Mouse (Mus musculus) spleen, adult 2 months (tissue): ENCODE results near the gene Xrra1. TPM values are rescaled to one million over a fixed set of nuclear protein-coding genes. Genes with fewer than 3 reads are reported as not detected.

ENCODE experiments used
- DNase-seq, 2 experiments: peaks; one replicate each; pipeline versions ENCODE4 v3.0.0 to v3.0.0-alpha.2; 2012 to 2021; ENCODE audit warnings: low spot score in 2 of 2, low read depth in 1 of 2
- H3K27ac ChIP-seq: fragments of 200-500 bp; 2 replicates; pipeline ENCODE4 v1.5.1; 2012; ENCODE audit warnings: low read length, inconsistent platforms; ENCODE audit not compliant: insufficient read depth
- H3K27me3 ChIP-seq: fragments of 200-500 bp; 2 replicates; pipeline ENCODE4 v1.6.1; 2012; ENCODE audit warnings: mild to moderate bottlenecking, moderate library complexity, low read length, inconsistent platforms; ENCODE audit not compliant: control insufficient read depth, insufficient read depth
- H3K36me3 ChIP-seq: fragments of 200-500 bp; 2 replicates; pipeline ENCODE4 v1.6.1; 2012; ENCODE audit warnings: mild to moderate bottlenecking, low read length, inconsistent platforms; ENCODE audit not compliant: control insufficient read depth, insufficient read depth
- H3K4me1 ChIP-seq: fragments of 200-500 bp; 2 replicates; pipeline ENCODE4 v1.6.1; 2011; ENCODE audit warnings: inconsistent platforms; ENCODE audit not compliant: control insufficient read depth, insufficient read depth, insufficient read length
- H3K4me3 ChIP-seq: fragments of 200-500 bp; 2 replicates; pipeline ENCODE4 v1.5.1; 2011; ENCODE audit warnings: mild to moderate bottlenecking, inconsistent platforms; ENCODE audit not compliant: insufficient read depth, insufficient read length; ENCODE audit errors: extremely low read depth
- CTCF ChIP-seq: fragments of 200-500 bp; IDR thresholded peaks from 2 replicates; pipeline ENCODE4 v1.5.1; 2011; ENCODE audit warnings: mild to moderate bottlenecking, inconsistent platforms; ENCODE audit not compliant: insufficient read depth, insufficient read length, insufficient replicate concordance; ENCODE audit errors: extremely low read depth
- POLR2A ChIP-seq: fragments of 200-500 bp; IDR thresholded peaks from 2 replicates; pipeline ENCODE4 v1.6.1; 2011; ENCODE audit warnings: low read depth, low read length, inconsistent platforms
- WGBS: fragments of 180-500 bp; shearing (Covaris S2); methylation state at CpG from one replicate; pipeline ENCODE4 v1.1.7; 2018; 5-methylcytosine and 5-hydroxymethylcytosine counted together
- polyA plus RNA-seq: library from polyadenylated mRNA; depleted of rRNA; stranded (reverse); fragments of >200 nt; gene quantifications from 2 replicates; pipeline ENCODE4 v1.2.3, GENCODE M21; 2012

Xrra1 gene
- polyA plus RNA-seq, 1 experiment = 0.12 TPM

- no peaks in the 10 kb centered on the region for H3K27me3 ChIP-seq
- no peak for DNase-seq
- 74% methylated on average over 2 of the region's 2 CpGs for WGBS
These were observed 28.4 kb downstream of the Xrra1 start for GRCm38 (mm10) chr7:99887230-99887735.

GRCm38 (mm10) chr7:99887743-99888142 is 28.8 kb downstream of the Xrra1 start:
- H3K4me1 ChIP-seq = peaks cover 2% of the 10 kb centered on the region; the same call in 1 of the 2 replicates

More at GRCm38 (mm10) chr7:99887230-99887735, 28.4 kb downstream of the Xrra1 start:
- no peaks in the 10 kb centered on the region for H3K36me3 ChIP-seq
- TF ChIP-seq POLR2A (no peak), CTCF (no peak)
- no peak overlapping the region for H3K4me3 ChIP-seq
- H3K4me1 ChIP-seq = peaks cover 2% of the 10 kb centered on the region; the same call in 1 of the 2 replicates
- H3K27ac ChIP-seq = no peak overlapping the region

GRCm38 (mm10) chr7:99889175-99889880 is 30.4 kb downstream of the Xrra1 start:
- H3K4me1 ChIP-seq = peaks cover 2% of the 10 kb centered on the region; the same call in 1 of the 2 replicates
- peak; percentile 18 to 26 for DNase-seq
- WGBS = 13% methylated on average over 10 of the region's 10 CpGs
- no peak overlapping the region for H3K27ac ChIP-seq
- TF ChIP-seq POLR2A (no peak), CTCF (peak; percentile 31; the same call in 1 of the 2 replicates)
- H3K27me3 ChIP-seq = no peaks in the 10 kb centered on the region
- H3K4me3 ChIP-seq = no peak overlapping the region
- H3K36me3 ChIP-seq = no peaks in the 10 kb centered on the region

More at GRCm38 (mm10) chr7:99887743-99888142, 28.8 kb downstream of the Xrra1 start:
- Histone ChIP-seq H3K36me3 (no peaks in the 10 kb centered on the region), H3K4me3 (no peak overlapping the region), H3K27me3 (no peaks in the 10 kb centered on the region), H3K27ac (no peak overlapping the region)
- DNase-seq = no peak
- no peak for TF ChIP-seq POLR2A
- TF ChIP-seq CTCF = no peak

- Histone ChIP-seq H3K27me3 (no peaks in the 10 kb centered on the region), H3K4me1 (peaks cover 2% of the 10 kb centered on the region; the same call in 1 of the 2 replicates), H3K4me3 (no peak overlapping the region), H3K36me3 (no peaks in the 10 kb centered on the region), H3K27ac (no peak overlapping the region)
- no peak for TF ChIP-seq CTCF
- 64% methylated on average over 3 of the region's 3 CpGs for WGBS
- DNase-seq = no peak
These were observed 31.3 kb downstream of the Xrra1 start for GRCm38 (mm10) chr7:99890168-99890755.

GRCm38 (mm10) chr7:99891471-99891870 is 32.6 kb downstream of the Xrra1 start:
- 38% methylated on average over 3 of the region's 3 CpGs for WGBS
- no peak for TF ChIP-seq CTCF
- no peak for TF ChIP-seq POLR2A
- Histone ChIP-seq H3K4me3 (no peak overlapping the region), H3K27ac (no peak overlapping the region), H3K4me1 (peaks cover 2% of the 10 kb centered on the region; the same call in 1 of the 2 replicates), H3K36me3 (no peaks in the 10 kb centered on the region), H3K27me3 (no peaks in the 10 kb centered on the region)
- no peak for DNase-seq

GRCm38 (mm10) chr7:99892351-99892750 is 33.4 kb downstream of the Xrra1 start:
- peaks cover 2% of the 10 kb centered on the region; the same call in 1 of the 2 replicates for H3K4me1 ChIP-seq
- H3K36me3 ChIP-seq = no peaks in the 10 kb centered on the region
- no peaks in the 10 kb centered on the region for H3K27me3 ChIP-seq
- TF ChIP-seq POLR2A (no peak), CTCF (no peak)
- no peak for DNase-seq
- no peak overlapping the region for H3K27ac ChIP-seq
- WGBS = 81% methylated on average over 2 of the region's 2 CpGs
- H3K4me3 ChIP-seq = no peak overlapping the region

GRCm38 (mm10) chr7:99893967-99894366 is 35.1 kb downstream of the Xrra1 start:
- H3K27me3 ChIP-seq = no peaks in the 10 kb centered on the region
- H3K27ac ChIP-seq = no peak overlapping the region
- TF ChIP-seq POLR2A (no peak), CTCF (no peak)
- H3K4me3 ChIP-seq = no peak overlapping the region
- H3K36me3 ChIP-seq = no peaks in the 10 kb centered on the region
- H3K4me1 ChIP-seq = peaks cover 2% of the 10 kb centered on the region; the same call in 1 of the 2 replicates
- DNase-seq = no peak
- WGBS = 88% methylated on average over 3 of the region's 3 CpGs
